ENCODE assay signal across 15 mouse cellular contexts in the genomic region with DNA sequence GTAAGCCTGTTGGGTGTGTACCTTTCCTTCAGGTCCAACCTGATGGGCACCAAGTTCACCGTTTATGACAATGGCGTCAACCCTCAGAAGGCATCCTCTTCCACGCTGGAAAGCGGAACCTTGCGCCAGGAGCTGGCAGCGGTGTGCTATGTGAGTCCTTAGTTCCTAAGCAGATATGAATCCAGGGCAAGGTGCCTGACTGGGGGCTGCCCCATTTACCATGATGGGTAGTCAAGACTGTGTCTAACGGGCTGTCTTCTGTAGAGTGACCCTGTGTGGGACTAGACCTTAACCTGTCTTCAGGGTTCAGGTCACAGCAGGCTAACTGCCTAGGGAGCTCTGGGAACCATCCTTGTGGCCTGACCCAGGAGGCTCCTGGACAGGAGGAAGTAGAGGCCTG. TPM values are rescaled to one million over a fixed set of nuclear protein-coding genes. Genes with fewer than 3 reads are reported as not detected.
A peak's percentile ranks its signal among the peaks of the same experiment; 100 is the strongest.
DNase-seq lines count a peak whose midpoint lies in the region; ATAC-seq lines count a peak whose summit lies in the region.
"Had no signal": no experiment of that assay in that cellular context is flagged by ENCODE, and none has a peak within 500 bp of the region (broad histone marks: within the 10 kb centered on the region; RNA-seq: fewer than 3 reads in every experiment).

No protein-coding gene starts in this region.

- H3K4me3 ChIP-seq in forebrain, embryonic 13.5 days: no peak overlapping the region
- H3K4me3 ChIP-seq in forebrain, embryonic 11.5 days (ENCODE audit: low read depth, low read length): no peak overlapping the region
- H3K4me3 ChIP-seq in intestine, embryonic 14.5 days (ENCODE audit: low read depth, low read length): no peak overlapping the region
- no peak overlapping the region for H3K4me3 ChIP-seq in intestine, embryonic 16.5 days (ENCODE audit: low read length)
- H3K4me3 ChIP-seq in midbrain, embryonic 14.5 days (replicated peaks; ENCODE audit: low read depth, low read length): no peak overlapping the region
- H3K4me3 ChIP-seq in midbrain, embryonic 11.5 days (ENCODE audit: low read depth, low read length): no peak overlapping the region
- H3K4me3 ChIP-seq: forebrain, embryonic 10.5 days; limb, embryonic 15.5 days; liver, embryonic 15.5 days; megakaryocyte, embryonic 14.5 days; stomach, embryonic 15.5 days had no signal

- no peaks in the 10 kb centered on the region for H3K27me3 ChIP-seq in forebrain, embryonic 13.5 days
- H3K27me3 ChIP-seq in forebrain, embryonic 11.5 days (ENCODE audit: control insufficient read depth, insufficient read depth, low read length): no peaks in the 10 kb centered on the region
- H3K27me3 ChIP-seq in intestine, embryonic 14.5 days (replicated peaks; ENCODE audit: control insufficient read depth, insufficient read depth, low read length): no peaks in the 10 kb centered on the region
- H3K27me3 ChIP-seq in intestine, embryonic 16.5 days (replicated peaks; ENCODE audit: control insufficient read depth, insufficient read depth, low read length): no peaks in the 10 kb centered on the region
- H3K27me3 ChIP-seq in midbrain, embryonic 14.5 days (ENCODE audit: control insufficient read depth, insufficient read depth, low read length): no peaks in the 10 kb centered on the region
- no peaks in the 10 kb centered on the region for H3K27me3 ChIP-seq in midbrain, embryonic 11.5 days (ENCODE audit: control insufficient read depth, insufficient read depth, low read length)
- H3K27me3 ChIP-seq: limb, embryonic 15.5 days; liver, embryonic 15.5 days; stomach, embryonic 15.5 days had no signal

- H3K27ac ChIP-seq in forebrain, embryonic 13.5 days: no peak overlapping the region
- no peak overlapping the region for H3K27ac ChIP-seq in forebrain, embryonic 11.5 days (ENCODE audit: low read depth, low read length)
- H3K27ac ChIP-seq in intestine, embryonic 14.5 days (ENCODE audit: low read depth): no peak overlapping the region
- H3K27ac ChIP-seq in intestine, embryonic 16.5 days (ENCODE audit: low read length): no peak overlapping the region
- no peak overlapping the region for H3K27ac ChIP-seq in midbrain, embryonic 14.5 days (replicated peaks; ENCODE audit: low read depth, low read length)
- no peak overlapping the region for H3K27ac ChIP-seq in midbrain, embryonic 11.5 days (ENCODE audit: low read depth, low read length)
- H3K27ac ChIP-seq: forebrain, embryonic 10.5 days; limb, embryonic 15.5 days; liver, embryonic 15.5 days; stomach, embryonic 15.5 days had no signal

- H3K4me1 ChIP-seq in forebrain, embryonic 13.5 days: no peaks in the 10 kb centered on the region
- no peaks in the 10 kb centered on the region for H3K4me1 ChIP-seq in forebrain, embryonic 11.5 days (replicated peaks; ENCODE audit: control insufficient read depth, insufficient read depth, low read length)
- no peaks in the 10 kb centered on the region for H3K4me1 ChIP-seq in intestine, embryonic 14.5 days (replicated peaks; ENCODE audit: control insufficient read depth, insufficient read depth, low read length)
- H3K4me1 ChIP-seq in intestine, embryonic 16.5 days (ENCODE audit: control insufficient read depth, insufficient read depth, low read length): no peaks in the 10 kb centered on the region
- H3K4me1 ChIP-seq in midbrain, embryonic 14.5 days (ENCODE audit: control insufficient read depth, insufficient read depth, low read length): no peaks in the 10 kb centered on the region
- no peaks in the 10 kb centered on the region for H3K4me1 ChIP-seq in midbrain, embryonic 11.5 days (ENCODE audit: control insufficient read depth, insufficient read depth, low read length)
- H3K4me1 ChIP-seq: forebrain, embryonic 10.5 days; limb, embryonic 15.5 days; liver, embryonic 15.5 days; stomach, embryonic 15.5 days had no signal

- H3K9me3 ChIP-seq in forebrain, embryonic 13.5 days (replicated peaks): no peaks in the 10 kb centered on the region
- no peaks in the 10 kb centered on the region for H3K9me3 ChIP-seq in forebrain, embryonic 11.5 days (ENCODE audit: control insufficient read depth, low read length)
- no peaks in the 10 kb centered on the region for H3K9me3 ChIP-seq in intestine, embryonic 14.5 days (ENCODE audit: control insufficient read depth, low read length)
- H3K9me3 ChIP-seq in intestine, embryonic 16.5 days (ENCODE audit: control insufficient read depth, low read length): no peaks in the 10 kb centered on the region
- H3K9me3 ChIP-seq in midbrain, embryonic 14.5 days (ENCODE audit: control insufficient read depth, low read length): no peaks in the 10 kb centered on the region
- H3K9me3 ChIP-seq in midbrain, embryonic 11.5 days (ENCODE audit: control insufficient read depth, low read length): no peaks in the 10 kb centered on the region
- H3K9me3 ChIP-seq: forebrain, embryonic 10.5 days; limb, embryonic 15.5 days; liver, embryonic 15.5 days; megakaryocyte, embryonic 14.5 days; stomach, embryonic 15.5 days had no signal

- no peak overlapping the region for H3K4me2 ChIP-seq in forebrain, embryonic 13.5 days
- H3K4me2 ChIP-seq in forebrain, embryonic 11.5 days (ENCODE audit: low read depth, low read length, severe bottlenecking): no peak overlapping the region
- no peak overlapping the region for H3K4me2 ChIP-seq in intestine, embryonic 14.5 days (ENCODE audit: low read length)
- H3K4me2 ChIP-seq in intestine, embryonic 16.5 days (ENCODE audit: low read depth, low read length): no peak overlapping the region
- H3K4me2 ChIP-seq in midbrain, embryonic 14.5 days (ENCODE audit: low read length): no peak overlapping the region
- no peak overlapping the region for H3K4me2 ChIP-seq in midbrain, embryonic 11.5 days
- H3K4me2 ChIP-seq: limb, embryonic 15.5 days; liver, embryonic 15.5 days; stomach, embryonic 15.5 days had no signal

- H3K9ac ChIP-seq in forebrain, embryonic 13.5 days: no peak overlapping the region
- no peak overlapping the region; the same call in 1 of the 2 replicates for H3K9ac ChIP-seq in forebrain, embryonic 11.5 days (ENCODE audit: low read length)
- no peak overlapping the region for H3K9ac ChIP-seq in intestine, embryonic 14.5 days (ENCODE audit: low read length)
- no peak overlapping the region for H3K9ac ChIP-seq in intestine, embryonic 16.5 days (ENCODE audit: low read depth, low read length)
- no peak overlapping the region for H3K9ac ChIP-seq in midbrain, embryonic 14.5 days (replicated peaks; ENCODE audit: low read length)
- no peak overlapping the region for H3K9ac ChIP-seq in midbrain, embryonic 11.5 days (ENCODE audit: low read length)
- H3K9ac ChIP-seq: limb, embryonic 15.5 days; liver, embryonic 15.5 days; stomach, embryonic 15.5 days had no signal

- no peak for DNase-seq in forebrain, embryonic 11.5 days (ENCODE audit: low spot score)
- no peak for DNase-seq in intestine, embryonic 14.5 days (ENCODE audit: low spot score)
- DNase-seq in midbrain, embryonic 14.5 days: no peak
- no peak for DNase-seq in midbrain, embryonic 11.5 days (ENCODE audit: low spot score, missing footprints)
- no peak for DNase-seq in gastrocnemius, postnatal 25 days
- DNase-seq: gastrocnemius, postnatal 36 days; thymus, adult 18-20 months had no signal

- 98% methylated on average over 7 of the region's 7 CpGs for WGBS in forebrain, embryonic 13.5 days
- WGBS in forebrain, embryonic 11.5 days: 97% methylated on average over 7 of the region's 7 CpGs
- 92% methylated on average over 7 of the region's 7 CpGs for WGBS in intestine, embryonic 14.5 days
- 93% methylated on average over 7 of the region's 7 CpGs for WGBS in intestine, embryonic 16.5 days
- WGBS in midbrain, embryonic 14.5 days: 98% methylated on average over 7 of the region's 7 CpGs
- 96% methylated on average over 7 of the region's 7 CpGs for WGBS in midbrain, embryonic 11.5 days

- ATAC-seq in forebrain, embryonic 13.5 days: 0 out of 2 replicates have a peak, but pooled peaks have one; percentile 11
- no peak for ATAC-seq in forebrain, embryonic 11.5 days (replicated peaks; ENCODE audit: low FRiP score)
- 0 out of 2 replicates have a peak, but pooled peaks have one; percentile 21 for ATAC-seq in intestine, embryonic 14.5 days (replicated peaks; ENCODE audit: low FRiP score, low TSS enrichment, low read depth)
- ATAC-seq in intestine, embryonic 16.5 days: no peak
- 0 out of 2 replicates have a peak, but pooled peaks have one; percentile 28 for ATAC-seq in midbrain, embryonic 14.5 days (ENCODE audit: low FRiP score, low TSS enrichment)
- ATAC-seq in midbrain, embryonic 11.5 days (ENCODE audit: low FRiP score): no peak
- 0 out of 2 replicates have a peak, but pooled peaks have one; percentile 6 for ATAC-seq in megakaryocyte, adult 5-6 weeks (ENCODE audit: poor library complexity, severe bottlenecking)

- H3K36me3 ChIP-seq in forebrain, embryonic 13.5 days (ENCODE audit: poor library complexity, severe bottlenecking): peaks cover 73% of the 10 kb centered on the region
- no peaks in the 10 kb centered on the region for H3K36me3 ChIP-seq in forebrain, embryonic 11.5 days (ENCODE audit: control insufficient read depth, insufficient read depth, low read length)
- no peaks in the 10 kb centered on the region for H3K36me3 ChIP-seq in intestine, embryonic 14.5 days (ENCODE audit: control insufficient read depth, insufficient read depth, low read length)
- H3K36me3 ChIP-seq in intestine, embryonic 16.5 days (ENCODE audit: control insufficient read depth, insufficient read depth, low read length): no peaks in the 10 kb centered on the region
- peaks cover 80% of the 10 kb centered on the region for H3K36me3 ChIP-seq in midbrain, embryonic 14.5 days (ENCODE audit: control insufficient read depth, insufficient read depth, low read length)
- H3K36me3 ChIP-seq in midbrain, embryonic 11.5 days (ENCODE audit: control insufficient read depth, insufficient read depth, low read length): no peaks in the 10 kb centered on the region; the same call in 1 of the 2 replicates
- H3K36me3 ChIP-seq: limb, embryonic 15.5 days; liver, embryonic 15.5 days; stomach, embryonic 15.5 days had no signal

RNA-seq across cellular contexts. Expression of a gene that starts 55.4 kb away (rescaled TPM):
- polyA plus RNA-seq in forebrain, embryonic 13.5 days (2015; fragmentation: Nextera tagmentation; extraction: Ambion mirVana): 23.2 and 27.6 TPM in 2 replicates
- 16.1 and 18.2 TPM in 2 replicates for polyA plus RNA-seq in forebrain, embryonic 11.5 days (2014; fragmentation: Nextera tagmentation; extraction: Ambion mirVana)
- polyA plus RNA-seq in intestine, embryonic 14.5 days (2014; fragmentation: Nextera tagmentation; extraction: Ambion mirVana): 2.5 and 4.5 TPM in 2 replicates
- 1.5 and 1.7 TPM in 2 replicates for polyA plus RNA-seq in intestine, embryonic 16.5 days (2015; fragmentation: Nextera tagmentation; extraction: Ambion mirVana)
- 33.6 and 36.1 TPM in 2 replicates for polyA plus RNA-seq in midbrain, embryonic 14.5 days (2014; fragmentation: Nextera tagmentation; extraction: Ambion mirVana)
- polyA plus RNA-seq in midbrain, embryonic 11.5 days (2014; fragmentation: Nextera tagmentation; extraction: Ambion mirVana): 21.3 and 22.7 TPM in 2 replicates
- total RNA-seq in megakaryocyte, adult 5-6 weeks (2015): 0.05 TPM in 1 of 2 replicates, not detected in the other
- total RNA-seq in megakaryocyte, adult 5-6 weeks (2017): 0.08 and 0.33 TPM in 2 replicates
- 1 to 10 TPM; 1.6 to 1.7 TPM for total RNA-seq in gastrocnemius, postnatal 25 days (2021)

Comparison
In these comparisons a context has a peak if more than half of its experiments do, and no peak if none do; other contexts are left out.
1. ATAC-seq: peak in forebrain, embryonic 13.5 days (single experiment), intestine, embryonic 14.5 days (single experiment), midbrain, embryonic 14.5 days (single experiment) and megakaryocyte, adult 5-6 weeks (single experiment); none in forebrain, embryonic 11.5 days (single experiment), intestine, embryonic 16.5 days (single experiment) and midbrain, embryonic 11.5 days (single experiment).